Comparison of ENCODE assay signal across 33 mouse cellular contexts in the genomic region with DNA sequence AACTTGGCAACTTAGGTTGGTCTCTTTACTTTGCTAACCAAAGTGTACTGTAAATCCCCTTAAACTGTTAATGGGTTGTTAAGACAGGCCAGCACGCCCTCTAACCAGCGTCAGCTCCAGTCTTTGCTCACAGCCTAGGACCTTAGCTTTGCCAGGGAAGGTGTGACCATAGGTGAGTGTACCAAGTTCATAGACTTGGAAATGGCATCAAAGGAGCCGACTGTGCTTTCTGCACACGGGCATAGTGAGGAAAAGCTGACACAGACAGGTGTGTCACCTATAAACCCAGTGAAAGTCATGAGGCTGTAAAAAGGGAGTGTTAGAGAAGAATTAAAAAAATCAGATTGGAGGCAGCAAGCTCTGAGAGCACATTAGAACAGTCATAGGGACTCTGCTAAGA. TPM values are rescaled to one million over a fixed set of nuclear protein-coding genes. Genes with fewer than 3 reads are reported as not detected.
"Had no signal": no experiment of that assay in that cellular context is flagged by ENCODE, and none has a peak within 500 bp of the region (broad histone marks: within the 10 kb centered on the region; RNA-seq: fewer than 3 reads in every experiment).

No protein-coding gene starts in this region.

- H3K9me3 ChIP-seq: heart, embryonic 10.5 days; heart, embryonic 12.5 days; hindbrain, embryonic 10.5 days; hindbrain, embryonic 12.5 days; kidney, embryonic 15.5 days; limb, embryonic 10.5 days; limb, embryonic 12.5 days; liver, embryonic 13.5 days had no signal

- H3K4me2 ChIP-seq: heart, embryonic 12.5 days; hindbrain, embryonic 12.5 days; hindbrain, embryonic 14.5 days; kidney, embryonic 15.5 days; limb, embryonic 12.5 days; liver, embryonic 11.5 days; liver, embryonic 13.5 days had no signal

- H3K4me1 ChIP-seq: heart, embryonic 10.5 days; heart, embryonic 12.5 days; hindbrain, embryonic 10.5 days; hindbrain, embryonic 12.5 days; kidney, embryonic 15.5 days; limb, embryonic 10.5 days; limb, embryonic 12.5 days; liver, embryonic 13.5 days had no signal

- H3K9ac ChIP-seq: heart, embryonic 12.5 days; hindbrain, embryonic 12.5 days; hindbrain, embryonic 14.5 days; kidney, embryonic 15.5 days; limb, embryonic 12.5 days; liver, embryonic 13.5 days had no signal

- H3K27me3 ChIP-seq: heart, embryonic 12.5 days; hindbrain, embryonic 12.5 days; kidney, embryonic 15.5 days; limb, embryonic 12.5 days; liver, embryonic 13.5 days had no signal

- DNase-seq: gastrocnemius, adult 2 months; gastrocnemius, postnatal 10 days; gastrocnemius, postnatal 25 days; heart, adult 18-20 months; heart, postnatal 10 days; heart, postnatal 4 days; kidney, adult 11 months; kidney, adult 2 months; kidney, adult 9 months; kidney, postnatal 14 days; kidney, postnatal 36 days; layer of hippocampus, adult 9-11 months; liver; liver, embryonic 13.5 days had no signal

- H3K36me3 ChIP-seq: heart, embryonic 10.5 days; heart, embryonic 12.5 days; hindbrain, embryonic 10.5 days; hindbrain, embryonic 12.5 days; kidney, embryonic 15.5 days; limb, embryonic 10.5 days; limb, embryonic 12.5 days; liver, embryonic 13.5 days had no signal

- H3K4me3 ChIP-seq: gastrocnemius, adult 2 months; heart, embryonic 10.5 days; heart, embryonic 12.5 days; hindbrain, embryonic 10.5 days; hindbrain, embryonic 12.5 days; kidney, embryonic 15.5 days; left cerebral cortex, adult 2 months; limb, embryonic 10.5 days; limb, embryonic 12.5 days; liver, embryonic 13.5 days had no signal

- H3K27ac ChIP-seq: gastrocnemius, adult 2 months; heart, embryonic 10.5 days; hindbrain, embryonic 10.5 days; hindbrain, embryonic 12.5 days; hindbrain, embryonic 14.5 days; kidney, embryonic 15.5 days; kidney, postnatal 0 days; left cerebral cortex, adult 2 months; limb, embryonic 10.5 days; limb, embryonic 12.5 days; liver, embryonic 13.5 days had no signal

- ATAC-seq: hindbrain, embryonic 16.5 days; inflammation-experienced regulatory T-cells, adult 6 months had no signal

RNA-seq across cellular contexts. Expression of gene Areg, which starts 23.4 kb away (rescaled TPM):
- total RNA-seq: gastrocnemius, adult 2 months; gastrocnemius, postnatal 10 days; gastrocnemius, postnatal 25 days; gastrocnemius, postnatal 4 days; granulocyte monocyte progenitor cell, adult 5-6 weeks; heart, adult 18-20 months; heart, adult 8-10 months; heart, postnatal 10 days; heart, postnatal 25 days; left cerebral cortex, postnatal 14 days; left cerebral cortex, postnatal 36 days had no signal
- polyA plus RNA-seq: heart, embryonic 10.5 days; hindbrain, embryonic 12.5 days; kidney, adult 2 months; kidney, embryonic 15.5 days; limb, embryonic 10.5 days; liver, embryonic 11.5 days; liver, embryonic 13.5 days had no signal
